Mouse (Mus musculus) layer of hippocampus, adult 6 months (tissue): ENCODE data around the gene Tunar. TPM values are rescaled to one million over a fixed set of nuclear protein-coding genes. Genes with fewer than 3 reads are reported as not detected.

Experiments
- long read RNA-seq, 2 experiments: library from polyadenylated mRNA; unstranded; transcript quantifications; one replicate each; pipeline ENCODE4 v2.0.0; 2019 to 2020
- polyA plus RNA-seq: library from polyadenylated mRNA; unstranded; fragments of <200 nt; fragmentation: Nextera tagmentation; gene quantifications from 2 replicates; pipeline ENCODE4 v1.2.3, GENCODE M21; 2021

Tunar gene
- 6.2 and 7.1 TPM in 2 replicates for polyA plus RNA-seq
- long read RNA-seq, experiment 1, partial matches to known transcripts, result 1 of 4 reads
- long read RNA-seq, experiment 1, other reads (novel, unspliced or antisense), result 2 of 4 reads
- long read RNA-seq, experiment 2, transcript Tunar-201 (3 exons, 3,282 nt), result major isoform, 6 of 10 reads
- long read RNA-seq, experiment 2, partial matches to known transcripts, result 4 of 10 reads
- long read RNA-seq, experiment 2, other reads (novel, unspliced or antisense), result 0 of 10 reads

DNA sequence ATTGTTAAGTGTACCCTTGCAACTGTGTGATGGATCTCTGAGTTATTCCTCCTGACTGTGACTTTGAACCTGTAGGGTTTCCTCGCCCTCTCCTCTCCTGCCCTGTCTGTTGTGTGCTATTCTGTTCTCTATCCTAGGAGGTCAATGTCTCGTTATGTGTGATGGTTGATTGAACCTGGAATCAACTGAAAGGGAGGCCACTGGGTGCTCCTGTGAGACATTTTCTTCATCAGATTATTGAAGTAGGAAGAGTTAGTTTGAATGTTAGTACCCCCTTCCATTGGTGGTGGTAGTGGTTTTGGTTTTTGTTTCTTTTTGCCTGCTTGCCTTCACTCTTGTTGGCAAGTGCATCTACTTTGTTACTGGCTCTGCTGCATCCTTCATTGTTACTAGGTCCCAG, at the start of gene Tunar:
Gene Tunar, plus strand, starts transcription at position 301 of the 400 bp plus-strand sequence.

Other genes starting within 250 kb of the Tunar start
- not detected in 2 replicates for gene Tcl1b2, start 187.9 kb upstream of the Tunar start, polyA plus RNA-seq
- gene Tcl1b1, start 174.2 kb upstream of the Tunar start, polyA plus RNA-seq, result not detected in 2 replicates
- not detected in 2 replicates for gene Tcl1b5, start 157.5 kb upstream of the Tunar start, polyA plus RNA-seq
- not detected in 2 replicates for gene Tcl1b3, start 142.8 kb upstream of the Tunar start, polyA plus RNA-seq
- not detected in 2 replicates for gene Tcl1b4, start 131.9 kb upstream of the Tunar start, polyA plus RNA-seq
- not detected in 2 replicates for gene Tcl1, start 111.1 kb upstream of the Tunar start, polyA plus RNA-seq
- gene D430019H16Rik, start 120.0 kb downstream of the Tunar start, polyA plus RNA-seq, result 11.7 and 13.1 TPM in 2 replicates
- gene Bdkrb2, start 229.4 kb downstream of the Tunar start, polyA plus RNA-seq, result 0.05 and 0.11 TPM in 2 replicates